Mouse (Mus musculus) lung, embryonic 14.5 days (tissue): ENCODE results near the gene Ppm1f. TPM values are rescaled to one million over a fixed set of nuclear protein-coding genes. Genes with fewer than 3 reads are reported as not detected.

Experiments used
- ATAC-seq: fragments of 200-750 bp; cut with Nextera tagmentation; 2 replicates; pipeline ENCODE4 v1.8.0; 2017; ENCODE audit warnings: mild to moderate bottlenecking, moderate TSS enrichment, moderate library complexity; ENCODE audit not compliant: insufficient read depth
- DNase-seq: peaks from one replicate; pipeline ENCODE4 v3.0.0-alpha.2; 2015
- H3K27ac ChIP-seq: fragments of 300-500 bp; sonication (generic); 2 replicates; pipeline ENCODE4 v1.5.1; 2014; ENCODE audit warnings: low read depth, mild to moderate bottlenecking, moderate library complexity
- H3K27me3 ChIP-seq: fragments of 300-500 bp; sonication (generic); 2 replicates; pipeline ENCODE4 v1.6.1; 2014; ENCODE audit warnings: low read length, control low read depth; ENCODE audit not compliant: insufficient read depth
- H3K36me3 ChIP-seq: fragments of 300-500 bp; sonication (generic); 2 replicates; pipeline ENCODE4 v1.6.1; 2014; ENCODE audit warnings: control low read depth; ENCODE audit not compliant: insufficient read depth
- H3K4me1 ChIP-seq: fragments of 300-500 bp; sonication (generic); 2 replicates; pipeline ENCODE4 v1.6.1; 2014; ENCODE audit warnings: antibody characterized with exemption, control low read depth; ENCODE audit not compliant: insufficient read depth
- H3K4me2 ChIP-seq: fragments of 300-500 bp; sonication (generic); 2 replicates; pipeline ENCODE4 v1.6.1; 2014; ENCODE audit warnings: mild to moderate bottlenecking
- H3K4me3 ChIP-seq: fragments of 300-500 bp; sonication (generic); 2 replicates; pipeline ENCODE4 v1.5.1; 2014; ENCODE audit warnings: low read depth, low read length
- H3K9ac ChIP-seq: fragments of 300-500 bp; sonication (generic); 2 replicates; pipeline ENCODE4 v1.6.1; 2014
- H3K9me3 ChIP-seq: fragments of 300-500 bp; sonication (generic); 2 replicates; pipeline ENCODE4 v1.6.1; 2016; ENCODE audit warnings: low read depth, low read length, control low read depth
- CTCF ChIP-seq: IDR thresholded peaks from 2 replicates; pipeline ENCODE4 v1.5.1; 2016; ENCODE audit warnings: antibody characterized with exemption, low read depth
- WGBS: fragments of 180-500 bp; shearing (Covaris S2); extraction: QIAGEN DNeasy Blood & Tissue Kit; methylation state at CpG from one replicate; pipeline ENCODE4 v1.1.7; 2014; 5-methylcytosine and 5-hydroxymethylcytosine counted together
- polyA plus RNA-seq: library from polyadenylated mRNA; unstranded; fragments of >200 nt; fragmentation: Nextera tagmentation; extraction: Ambion mirVana; gene quantifications from 2 replicates; pipeline ENCODE4 v1.2.1, GENCODE M21; 2014

Ppm1f gene
- polyA plus RNA-seq, 1 experiment from 2014 or later: 29.4 TPM

DNA sequence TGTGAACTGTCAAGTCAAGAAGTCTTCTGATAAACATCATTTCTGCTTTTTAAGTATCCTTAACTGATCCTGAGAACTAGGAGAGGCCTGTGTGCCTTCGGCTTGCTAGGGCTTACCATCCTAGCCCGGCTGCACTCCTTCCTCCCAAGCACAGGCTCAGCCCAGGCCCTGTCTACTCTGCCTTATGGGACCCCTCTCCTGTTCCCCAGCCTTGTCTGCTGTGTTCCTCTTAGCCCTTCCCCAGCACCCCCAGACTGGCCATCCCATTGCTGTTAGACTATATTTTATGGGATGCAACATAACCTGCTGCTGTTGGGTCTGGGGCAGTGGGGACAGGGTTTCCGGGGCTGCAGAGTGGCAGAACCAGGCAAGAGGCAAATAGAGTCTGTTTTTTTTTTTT, 34.1 kb downstream of the Ppm1f start:
- Histone ChIP-seq H3K4me1 (no peaks in the 10 kb centered on the region), H3K4me2 (no peak overlapping the region), H3K4me3 (no peak overlapping the region), H3K27ac (no peak overlapping the region), H3K27me3 (no peaks in the 10 kb centered on the region), H3K36me3 (no peaks in the 10 kb centered on the region; the same call in 1 of the 2 replicates), H3K9me3 (0 out of 2 replicates have a peak, but pooled peaks cover 3% of the 10 kb centered on the region), H3K9ac (no peak overlapping the region)
- TF ChIP-seq CTCF: no peak
- WGBS: 95% methylated on average over 3 of the region's 3 CpGs
- ATAC-seq: no peak
- no peak for DNase-seq

DNA sequence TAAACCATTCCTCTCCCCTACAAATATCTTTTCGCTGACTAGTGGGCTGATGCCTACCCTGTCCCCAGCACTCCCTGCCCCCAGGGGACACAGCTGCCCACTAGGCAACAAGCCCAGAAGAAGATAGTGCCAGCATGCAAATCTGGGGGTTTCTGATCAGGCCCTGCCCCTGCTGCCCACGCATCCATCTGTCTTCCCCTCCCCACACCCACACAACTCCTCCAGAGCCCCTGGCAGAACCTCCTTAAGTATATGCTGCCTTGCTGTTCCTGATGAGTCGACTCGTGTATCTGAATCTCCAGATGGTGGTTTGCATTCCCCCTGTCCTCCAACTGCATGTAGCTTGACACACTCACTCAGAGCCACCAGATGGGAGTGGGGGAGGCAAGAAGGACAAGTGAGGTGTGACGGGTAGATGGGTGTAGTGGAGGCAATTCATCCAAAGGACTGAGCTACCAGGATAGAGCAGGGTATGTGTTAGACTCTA, 34.6 kb downstream of the Ppm1f start:
- no peak overlapping the region for H3K4me3 ChIP-seq
- H3K4me2 ChIP-seq: no peak overlapping the region
- H3K36me3 ChIP-seq: no peaks in the 10 kb centered on the region; the same call in 1 of the 2 replicates
- H3K27me3 ChIP-seq: no peaks in the 10 kb centered on the region
- no peak for TF ChIP-seq CTCF
- H3K27ac ChIP-seq: no peak overlapping the region
- WGBS: 66% methylated on average over 5 of the region's 5 CpGs
- H3K9me3 ChIP-seq: 0 out of 2 replicates have a peak, but pooled peaks cover 3% of the 10 kb centered on the region
- H3K9ac ChIP-seq: no peak overlapping the region
- ATAC-seq: no peak
- H3K4me1 ChIP-seq: no peaks in the 10 kb centered on the region
- DNase-seq: no peak

DNA sequence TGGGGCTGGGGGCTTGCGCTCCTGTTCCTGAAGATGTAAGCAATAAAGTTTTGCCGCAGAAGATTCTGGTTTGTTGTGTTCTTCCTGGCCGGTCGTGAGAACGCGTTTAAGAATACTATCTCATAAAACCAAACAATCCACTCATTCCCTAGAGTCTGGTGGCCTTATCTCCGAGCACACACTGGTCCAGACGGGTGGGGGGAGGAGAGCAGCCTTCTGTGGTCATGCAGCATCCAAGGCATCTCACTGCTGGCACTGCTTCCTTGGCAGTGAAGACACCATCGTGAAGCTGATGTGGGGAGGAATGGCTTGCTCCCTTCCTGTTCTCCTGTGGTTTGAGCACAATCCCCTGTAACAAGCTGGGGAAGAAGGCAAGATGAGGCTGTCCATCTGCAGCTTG, 43.3 kb downstream of the Ppm1f start:
- Histone ChIP-seq H3K4me3 (no peak overlapping the region), H3K4me2 (no peak overlapping the region), H3K4me1 (no peaks in the 10 kb centered on the region), H3K9me3 (no peaks in the 10 kb centered on the region), H3K27ac (no peak overlapping the region), H3K9ac (no peak overlapping the region), H3K36me3 (no peaks in the 10 kb centered on the region), H3K27me3 (no peaks in the 10 kb centered on the region)
- no peak for ATAC-seq
- no peak for DNase-seq
- WGBS: 89% methylated on average over 9 of the region's 9 CpGs
- no peak for TF ChIP-seq CTCF

DNA sequence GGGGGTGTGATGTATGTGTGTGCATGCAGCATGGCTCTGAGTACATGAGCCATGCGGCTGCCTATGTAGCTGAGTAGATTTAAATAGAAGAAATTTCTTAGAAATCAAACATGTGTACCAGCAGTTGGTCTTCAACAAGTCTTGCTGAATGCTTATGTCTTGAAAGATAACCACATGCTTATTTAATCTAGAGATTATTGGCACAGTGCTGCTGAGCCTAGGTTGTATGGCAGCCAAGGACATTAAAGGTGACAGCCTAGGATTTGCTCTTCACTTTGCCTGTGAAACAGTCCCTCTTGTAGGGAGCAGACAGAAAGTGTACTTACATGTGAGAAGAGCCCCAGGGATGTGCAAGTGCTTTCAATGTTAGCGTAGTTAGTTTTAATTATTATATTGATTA, 44.8 kb downstream of the Ppm1f start:
- H3K4me2 ChIP-seq: no peak overlapping the region
- no peak overlapping the region for H3K4me3 ChIP-seq
- no peak for TF ChIP-seq CTCF
- no peaks in the 10 kb centered on the region for H3K9me3 ChIP-seq
- H3K4me1 ChIP-seq: no peaks in the 10 kb centered on the region
- no peak for DNase-seq
- H3K27me3 ChIP-seq: 0 out of 2 replicates have a peak, but pooled peaks cover 3% of the 10 kb centered on the region
- no peak for ATAC-seq
- no peak overlapping the region for H3K27ac ChIP-seq
- H3K9ac ChIP-seq: no peak overlapping the region
- WGBS: 93% methylated on average over 2 of the region's 2 CpGs
- no peaks in the 10 kb centered on the region for H3K36me3 ChIP-seq

DNA sequence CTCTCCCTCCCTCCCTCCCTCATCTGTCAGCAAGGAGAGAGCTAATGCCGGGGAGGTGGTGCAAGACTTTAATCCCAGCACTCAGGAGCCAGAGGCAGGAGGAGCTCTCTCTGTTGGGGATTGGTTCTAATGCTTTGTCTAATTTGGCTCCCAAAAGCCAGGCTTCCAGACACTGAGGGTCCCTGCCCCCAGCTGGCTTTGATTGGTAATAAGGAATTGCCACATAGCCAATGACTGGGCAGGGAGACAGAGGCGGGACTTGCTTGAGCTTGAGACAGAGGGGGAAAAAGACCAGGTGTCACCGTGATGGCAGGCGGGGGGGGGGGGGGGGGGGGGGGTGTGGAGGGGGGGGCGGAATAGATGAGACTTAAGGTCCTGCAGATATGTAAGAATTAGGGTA, 62.3 kb downstream of the Ppm1f start:
- no peaks in the 10 kb centered on the region for H3K9me3 ChIP-seq
- H3K36me3 ChIP-seq: no peaks in the 10 kb centered on the region
- no peaks in the 10 kb centered on the region for H3K4me1 ChIP-seq
- H3K27me3 ChIP-seq: no peaks in the 10 kb centered on the region
- H3K9ac ChIP-seq: no peak overlapping the region
- H3K27ac ChIP-seq: no peak overlapping the region
- TF ChIP-seq CTCF: no peak
- no peak overlapping the region for H3K4me2 ChIP-seq
- 7% methylated on average over 3 of the region's 5 CpGs for WGBS
- no peak for ATAC-seq
- DNase-seq: peak; percentile 4
- no peak overlapping the region for H3K4me3 ChIP-seq

DNA sequence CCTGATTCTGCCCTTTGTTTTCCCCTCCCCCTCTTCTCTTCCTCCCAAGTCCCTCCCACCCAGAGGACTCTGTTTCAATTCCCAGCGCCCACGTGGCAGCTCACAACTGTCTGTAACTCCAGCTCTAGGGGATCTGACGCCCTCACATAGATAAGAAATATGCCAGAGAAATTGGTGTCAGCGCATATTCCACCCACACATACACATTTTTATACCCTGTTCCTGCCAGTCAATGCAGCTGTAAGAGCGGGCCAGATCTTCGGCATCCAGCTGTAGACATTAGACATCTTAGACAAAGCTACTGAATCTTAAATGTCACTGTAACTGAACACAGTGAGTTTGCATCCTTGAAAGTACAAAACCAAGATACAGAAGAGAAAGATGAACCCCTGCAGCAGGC, 63.6 kb downstream of the Ppm1f start:
- TF ChIP-seq CTCF: no peak
- H3K4me1 ChIP-seq: no peaks in the 10 kb centered on the region
- no peak for DNase-seq
- H3K27me3 ChIP-seq: no peaks in the 10 kb centered on the region
- no peak overlapping the region for H3K27ac ChIP-seq
- ATAC-seq: no peak
- no peaks in the 10 kb centered on the region for H3K9me3 ChIP-seq
- H3K9ac ChIP-seq: no peak overlapping the region
- no peak overlapping the region for H3K4me3 ChIP-seq
- H3K36me3 ChIP-seq: no peaks in the 10 kb centered on the region
- no peak overlapping the region for H3K4me2 ChIP-seq
- 80% methylated on average over 6 of the region's 6 CpGs for WGBS

DNA sequence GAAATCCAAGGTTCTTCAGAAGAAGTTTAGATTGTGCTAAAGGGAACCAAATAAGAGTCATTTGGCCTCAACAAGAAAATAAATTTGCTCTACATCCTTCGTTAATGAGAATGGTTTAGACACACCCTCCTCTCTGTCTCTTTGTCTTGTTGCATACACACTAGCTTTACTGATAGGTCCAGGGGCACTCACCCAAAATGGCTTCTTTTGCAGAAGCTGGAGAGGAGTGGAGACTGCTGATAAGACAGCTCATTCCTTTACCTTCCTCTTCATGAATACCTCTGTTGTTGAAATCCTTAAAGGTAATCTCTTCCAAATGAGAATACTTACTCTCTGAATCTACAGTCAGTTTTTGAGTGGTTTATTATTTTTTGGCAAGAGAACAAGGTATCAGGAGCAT, 68.9 kb downstream of the Ppm1f start:
- ATAC-seq: no peak
- H3K36me3 ChIP-seq: no peaks in the 10 kb centered on the region
- H3K4me3 ChIP-seq: no peak overlapping the region
- no peak overlapping the region for H3K4me2 ChIP-seq
- 68% methylated on average over 1 of the region's 1 CpGs for WGBS
- no peak for DNase-seq
- no peaks in the 10 kb centered on the region for H3K9me3 ChIP-seq
- TF ChIP-seq CTCF: no peak
- no peak overlapping the region for H3K27ac ChIP-seq
- H3K9ac ChIP-seq: no peak overlapping the region
- no peaks in the 10 kb centered on the region for H3K27me3 ChIP-seq
- no peaks in the 10 kb centered on the region for H3K4me1 ChIP-seq

DNA sequence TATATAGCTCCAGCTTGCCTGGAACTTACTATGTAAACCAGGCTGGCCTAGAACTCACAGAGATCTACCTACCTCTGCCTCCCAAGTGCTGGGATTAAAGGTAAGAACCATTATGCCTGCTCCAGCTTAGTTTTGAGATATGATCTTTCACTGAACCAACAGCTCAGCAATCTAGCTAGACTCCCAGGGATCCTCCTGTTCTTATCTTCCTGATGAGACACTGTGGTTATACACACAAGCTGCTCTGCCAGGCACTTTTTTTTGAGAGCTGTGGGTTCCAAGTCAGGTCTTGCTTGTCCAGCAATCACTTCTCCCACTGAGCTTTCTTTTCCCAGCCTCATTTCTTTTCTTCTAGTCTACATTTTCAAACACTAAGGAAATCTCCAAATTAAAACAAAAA, 70.0 kb downstream of the Ppm1f start:
- no peaks in the 10 kb centered on the region for H3K36me3 ChIP-seq
- H3K9ac ChIP-seq: no peak overlapping the region
- no peak overlapping the region for H3K4me2 ChIP-seq
- no peak overlapping the region for H3K27ac ChIP-seq
- H3K9me3 ChIP-seq: no peaks in the 10 kb centered on the region
- H3K27me3 ChIP-seq: no peaks in the 10 kb centered on the region
- no peak overlapping the region for H3K4me3 ChIP-seq
- no peak for DNase-seq
- no peaks in the 10 kb centered on the region for H3K4me1 ChIP-seq
- TF ChIP-seq CTCF: no peak
- no peak for ATAC-seq

Other genes with a start within 250 kb of the Ppm1f start
- not detected in 2 replicates for gene Olfr19, start 220.1 kb upstream of the Ppm1f start, polyA plus RNA-seq
- 0.70 and 0.76 TPM in 2 replicates for gene Spag6l, start 67.0 kb upstream of the Ppm1f start, polyA plus RNA-seq
- gene Igll1, start 32.5 kb upstream of the Ppm1f start, polyA plus RNA-seq: 0.30 TPM in 1 of 2 replicates, not detected in the other
- gene Top3b, start 25.7 kb upstream of the Ppm1f start, polyA plus RNA-seq: 68.9 and 76.9 TPM in 2 replicates
- gene Vpreb1, start 25.6 kb upstream of the Ppm1f start, polyA plus RNA-seq: 1.9 TPM in 2 replicates
- 181 and 186 TPM in 2 replicates for gene Mapk1, start 86.9 kb downstream of the Ppm1f start, polyA plus RNA-seq
- gene Ypel1, start 173.2 kb downstream of the Ppm1f start, polyA plus RNA-seq: 31.1 and 36.2 TPM in 2 replicates
- gene Ppil2, start 214.8 kb downstream of the Ppm1f start, polyA plus RNA-seq: 119 and 136 TPM in 2 replicates
- gene 2610318N02Rik, start 228.7 kb downstream of the Ppm1f start, polyA plus RNA-seq: 43.0 and 45.7 TPM in 2 replicates
- gene Sdf2l1, start 235.9 kb downstream of the Ppm1f start, polyA plus RNA-seq: 66.0 and 70.0 TPM in 2 replicates
- gene Ydjc, start 248.2 kb downstream of the Ppm1f start, polyA plus RNA-seq: 10.1 TPM in 2 replicates